Mouse (Mus musculus): ENCODE results near the gene Casd1. TPM values are rescaled to one million over a fixed set of nuclear protein-coding genes. Genes with fewer than 3 reads are reported as not detected.
"Not testable (repeated sequence)": the region's sequence is repeated elsewhere in the genome, so short reads cannot be mapped to it uniquely, and the experiment has no call there.

Gene Casd1
- total RNA-seq, 2 experiments from 2014 or later, result 6.7 to 10.0 TPM

DNA sequence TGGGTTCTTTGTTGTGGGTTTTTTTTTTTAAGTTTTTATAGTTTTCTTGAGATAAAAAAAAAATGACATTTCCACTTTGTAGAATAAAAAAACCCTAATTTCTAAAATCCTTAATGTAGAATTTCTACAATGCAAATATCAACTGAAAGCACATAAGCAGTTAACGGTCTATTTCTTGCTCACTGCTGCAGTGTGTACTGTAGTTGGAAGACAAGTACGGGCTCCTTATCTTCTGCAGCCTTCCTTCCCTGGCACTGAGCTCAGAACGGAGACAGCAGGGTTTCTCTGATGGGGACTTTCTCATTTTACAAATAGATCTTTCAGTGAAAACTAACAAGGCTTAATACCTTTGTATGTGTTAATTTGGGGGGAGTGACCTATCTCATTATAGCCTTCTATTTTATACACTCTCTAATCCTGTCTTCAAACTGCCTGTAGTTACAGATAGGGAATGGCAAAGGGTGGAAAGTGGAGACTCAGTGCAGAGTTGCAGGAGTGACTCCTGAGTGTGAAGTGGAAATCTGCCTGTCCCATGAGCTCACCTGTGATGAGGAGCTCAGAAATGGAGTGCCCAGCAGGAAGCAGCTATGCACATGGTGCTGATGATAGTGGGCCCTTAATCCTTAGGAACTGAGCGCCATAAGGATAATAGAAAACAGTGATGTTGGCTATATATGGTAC is 9.7 kb downstream of the Casd1 start:
- no peak for ATAC-seq (replicated peaks; ENCODE audit: low FRiP score, poor library complexity, severe bottlenecking)

DNA sequence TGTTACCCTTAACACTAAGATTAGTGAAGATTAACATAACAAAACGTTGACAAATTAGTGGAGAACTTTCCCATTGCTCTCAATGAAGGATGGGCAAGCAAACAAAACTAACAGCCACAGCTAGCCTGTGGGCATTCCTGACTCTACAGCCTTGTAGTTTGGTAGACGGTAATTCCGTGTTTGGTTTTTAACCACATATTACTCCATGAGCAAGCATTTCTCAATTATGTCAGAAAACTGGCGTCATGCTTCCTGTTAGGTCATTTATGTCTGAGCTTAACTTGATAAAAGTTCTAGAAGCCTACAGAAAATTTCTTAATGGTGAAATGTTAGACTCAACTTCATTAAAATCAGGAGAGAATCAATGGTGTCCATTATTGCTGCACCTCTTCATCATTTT is 11.2 kb downstream of the Casd1 start:
- ATAC-seq (replicated peaks; ENCODE audit: low FRiP score, poor library complexity, severe bottlenecking), result no peak

GRCm38 (mm10) chr6:4612431-4612830 is 11.8 kb downstream of the Casd1 start:
- no peak for ATAC-seq (replicated peaks; ENCODE audit: low FRiP score, poor library complexity, severe bottlenecking)

- no peak for ATAC-seq (replicated peaks; ENCODE audit: low FRiP score, poor library complexity, severe bottlenecking)
Measured at GRCm38 (mm10) chr6:4617911-4618310, 17.3 kb downstream of the Casd1 start.

GRCm38 (mm10) chr6:4631464-4631863 is 30.8 kb downstream of the Casd1 start:
- no peak for ATAC-seq (replicated peaks; ENCODE audit: low FRiP score, poor library complexity, severe bottlenecking)

DNA sequence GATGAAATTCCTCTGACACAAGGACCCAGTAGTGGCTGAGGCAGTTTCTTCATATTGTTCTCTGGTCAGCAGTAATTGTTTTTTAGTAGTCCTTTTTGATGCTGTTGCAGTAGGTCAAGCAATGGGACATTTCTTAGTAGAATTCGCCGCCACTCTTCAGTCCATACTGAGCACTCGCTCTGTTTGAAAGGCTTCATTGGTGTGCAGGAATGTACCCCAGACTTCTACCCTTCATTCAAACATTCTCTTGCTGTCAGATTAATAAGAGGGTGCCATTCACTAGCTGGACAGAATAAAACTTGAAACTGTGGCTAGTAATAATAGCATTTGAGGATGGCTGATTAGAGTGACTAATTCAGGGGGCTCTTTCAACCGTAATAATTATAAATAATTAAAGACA is 32.5 kb downstream of the Casd1 start:
- ATAC-seq (replicated peaks; ENCODE audit: low FRiP score, poor library complexity, severe bottlenecking), result no peak

DNA sequence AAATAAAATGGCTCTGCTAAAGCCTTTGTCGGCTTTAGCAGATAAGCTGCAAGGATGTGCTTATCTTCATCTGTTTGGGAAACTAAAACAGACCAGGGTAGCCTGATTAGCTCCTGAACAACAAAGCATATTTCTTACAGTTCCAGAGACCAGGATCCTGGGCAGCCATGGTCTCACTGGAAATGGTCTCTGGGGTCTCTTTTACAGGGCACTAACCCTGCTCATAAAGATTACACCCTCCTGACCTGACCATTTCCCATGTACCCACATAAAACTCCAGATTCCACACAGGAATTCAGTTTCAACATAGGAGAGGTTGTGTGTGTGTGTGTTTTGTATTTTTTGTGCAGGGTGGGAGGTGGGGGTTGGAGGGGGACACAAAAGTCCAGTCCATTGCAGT is 34.2 kb downstream of the Casd1 start:
- no peak for ATAC-seq (replicated peaks; ENCODE audit: low FRiP score, poor library complexity, severe bottlenecking)

- no peak for ATAC-seq (replicated peaks; ENCODE audit: low FRiP score, poor library complexity, severe bottlenecking)
Measured at GRCm38 (mm10) chr6:4642068-4642467, 41.4 kb downstream of the Casd1 start.

DNA sequence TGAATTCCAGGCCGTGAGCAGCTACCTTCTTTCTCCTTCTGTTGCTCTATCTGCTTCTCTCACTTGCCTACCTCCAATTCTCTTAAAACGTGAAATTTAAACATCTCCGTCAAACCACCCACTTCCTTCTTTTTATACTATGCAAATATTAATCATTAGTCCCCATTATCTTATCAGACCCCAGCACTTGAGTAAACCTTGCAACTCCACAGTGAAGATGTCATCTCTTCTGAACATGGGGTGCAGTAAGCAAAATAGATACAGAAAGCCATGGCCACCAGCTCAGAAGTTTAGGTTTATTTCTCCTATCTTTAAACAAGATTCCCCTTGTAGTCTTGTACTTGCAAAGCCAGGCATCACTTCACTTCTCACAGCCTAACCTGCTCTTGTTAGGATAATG is 46.7 kb downstream of the Casd1 start:
- ATAC-seq (replicated peaks; ENCODE audit: low FRiP score, poor library complexity, severe bottlenecking), result no peak

GRCm38 (mm10) chr6:4652596-4653134 is 52.0 kb downstream of the Casd1 start:
- no peak for ATAC-seq (replicated peaks; ENCODE audit: low FRiP score, poor library complexity, severe bottlenecking)

DNA sequence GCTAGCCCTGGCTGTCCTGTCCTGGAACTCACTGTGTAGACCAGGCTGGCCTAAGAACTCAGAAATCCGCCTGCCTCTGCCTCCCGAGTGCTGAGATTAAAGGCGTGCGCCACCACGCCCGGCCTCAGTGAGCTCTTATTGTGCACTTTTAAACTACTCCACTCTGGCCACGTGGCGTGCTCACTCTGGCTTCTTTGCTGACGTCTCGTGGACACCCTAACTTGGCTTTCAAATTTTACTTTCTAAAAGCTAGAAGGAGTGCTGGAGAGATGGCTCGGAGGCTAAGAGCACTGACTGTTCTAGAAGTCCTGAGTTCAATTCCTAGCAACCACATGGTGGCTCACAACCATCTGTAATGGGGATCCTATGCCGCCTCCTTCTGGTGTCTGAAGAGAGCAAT is 53.1 kb downstream of the Casd1 start:
- ATAC-seq (replicated peaks; ENCODE audit: low FRiP score, poor library complexity, severe bottlenecking), result not testable (repeated sequence)

DNA sequence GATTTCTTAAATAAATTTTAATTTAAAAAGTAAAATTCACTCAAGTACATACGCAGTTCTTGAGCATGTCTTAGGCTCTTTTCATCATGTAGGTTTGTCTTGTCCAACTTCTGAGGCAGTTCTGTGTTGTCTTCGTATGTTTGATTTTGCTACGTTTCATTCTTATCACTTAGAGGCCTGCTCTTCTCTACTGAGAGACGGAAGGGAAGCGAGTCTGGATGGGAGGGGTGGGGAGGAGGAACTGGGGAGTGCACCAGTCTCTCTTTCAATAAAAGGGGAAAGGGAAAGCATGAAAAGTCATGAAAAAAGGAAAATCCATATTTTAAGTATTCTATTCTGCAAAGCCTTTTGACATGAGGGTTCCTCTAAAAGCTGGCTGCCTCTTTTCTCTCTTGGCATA is 54.8 kb downstream of the Casd1 start:
- ATAC-seq (replicated peaks; ENCODE audit: low FRiP score, poor library complexity, severe bottlenecking), result no peak

DNA sequence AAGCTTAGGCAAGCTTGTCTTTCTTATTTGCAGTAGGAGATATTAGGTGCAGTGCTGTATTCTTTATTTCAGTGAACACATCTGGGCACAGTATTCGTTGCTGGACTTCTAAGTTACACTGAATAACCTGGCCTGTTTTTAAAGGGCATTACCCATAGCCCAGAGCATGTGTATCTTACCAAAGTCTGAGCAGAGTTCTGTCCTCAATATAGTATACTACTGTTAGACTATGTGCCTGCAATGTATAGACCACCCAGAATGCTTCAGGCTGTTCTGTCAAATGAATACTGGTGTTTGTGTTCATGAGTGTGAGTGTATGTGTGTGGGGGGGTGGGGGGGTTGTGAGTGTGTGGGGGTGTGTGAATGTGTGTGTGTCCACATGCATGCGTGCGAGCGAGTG is 55.3 kb downstream of the Casd1 start:
- ATAC-seq (replicated peaks; ENCODE audit: low FRiP score, poor library complexity, severe bottlenecking), result no peak

DNA sequence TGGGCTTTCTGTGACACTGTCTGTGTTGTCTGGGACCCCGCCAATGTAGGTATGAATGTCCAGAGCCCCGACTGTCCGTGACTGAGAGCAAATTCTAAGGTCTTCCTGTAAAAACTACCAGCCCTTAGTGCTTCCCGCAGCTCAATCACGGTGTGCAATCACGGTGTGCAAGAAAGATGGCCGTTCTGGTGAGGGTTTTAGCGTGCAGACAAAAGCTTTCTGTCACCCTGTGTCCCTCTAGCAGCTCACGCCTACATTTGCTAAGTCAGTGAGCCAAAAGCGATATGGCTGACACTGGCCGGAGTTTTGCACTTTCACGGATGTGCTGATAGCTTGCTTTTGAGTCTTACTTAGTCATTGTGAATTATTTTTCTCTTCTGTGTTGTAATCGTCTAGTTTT is 58.2 kb downstream of the Casd1 start:
- no peak for ATAC-seq (replicated peaks; ENCODE audit: low FRiP score, poor library complexity, severe bottlenecking)

- no peak for ATAC-seq (replicated peaks; ENCODE audit: low FRiP score, poor library complexity, severe bottlenecking)
Measured at GRCm38 (mm10) chr6:4663516-4663915, 62.9 kb downstream of the Casd1 start.

- ATAC-seq (replicated peaks; ENCODE audit: low FRiP score, poor library complexity, severe bottlenecking), result no peak
Measured at GRCm38 (mm10) chr6:4664313-4664712, 63.7 kb downstream of the Casd1 start.

GRCm38 (mm10) chr6:4665154-4665553 is 64.5 kb downstream of the Casd1 start:
- ATAC-seq (replicated peaks; ENCODE audit: low FRiP score, poor library complexity, severe bottlenecking), result no peak

- ATAC-seq (replicated peaks; ENCODE audit: low FRiP score, poor library complexity, severe bottlenecking), result no peak
Measured at GRCm38 (mm10) chr6:4677356-4677761, 76.7 kb downstream of the Casd1 start.

GRCm38 (mm10) chr6:4679981-4680380 is 79.3 kb downstream of the Casd1 start:
- ATAC-seq (replicated peaks; ENCODE audit: low FRiP score, poor library complexity, severe bottlenecking), result no peak

DNA sequence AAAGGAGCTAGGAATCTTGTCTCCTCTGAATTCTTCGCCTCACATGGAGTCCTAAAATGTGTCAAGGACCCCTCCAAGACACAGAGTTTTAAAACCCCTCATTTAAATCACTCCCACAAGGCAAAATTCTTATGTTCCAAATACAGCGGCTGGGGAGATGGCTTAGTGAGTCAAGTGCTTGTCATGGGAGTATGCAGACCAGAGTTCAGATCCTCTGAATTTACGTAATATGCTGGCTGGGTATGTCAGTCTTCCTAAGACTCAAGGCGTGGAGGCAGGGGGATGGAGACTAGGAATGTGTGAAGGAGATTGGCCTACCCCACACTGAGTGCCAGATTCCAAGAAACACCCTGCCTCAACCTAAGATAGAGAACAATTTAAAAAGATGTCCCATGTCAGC is 79.9 kb downstream of the Casd1 start:
- no peak for ATAC-seq (replicated peaks; ENCODE audit: low FRiP score, poor library complexity, severe bottlenecking)

GRCm38 (mm10) chr6:4684706-4685340 is 84.2 kb downstream of the Casd1 start:
- no peak for ATAC-seq (replicated peaks; ENCODE audit: low FRiP score, poor library complexity, severe bottlenecking)

DNA sequence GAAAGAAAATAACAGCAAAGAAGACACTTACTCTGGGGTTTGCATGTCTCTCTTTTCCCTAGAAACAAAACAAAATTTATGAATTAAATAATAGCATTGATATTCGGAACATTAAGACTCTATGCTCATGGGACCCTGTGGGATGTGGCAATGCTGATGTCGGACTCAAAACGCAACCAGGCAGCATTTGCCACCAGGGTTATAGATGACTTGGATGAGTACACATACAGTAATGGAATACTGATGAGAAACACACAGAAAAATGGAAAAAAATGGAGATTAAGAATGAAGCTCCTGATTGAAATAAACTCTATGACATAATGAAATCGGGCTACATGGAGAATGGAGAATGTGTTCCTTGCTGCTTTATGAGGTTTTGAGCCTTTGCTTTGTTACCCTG is 89.8 kb downstream of the Casd1 start:
- ATAC-seq (replicated peaks; ENCODE audit: low FRiP score, poor library complexity, severe bottlenecking), result no peak

Data from erythroblast, adult 5-6 weeks (primary cell).